Mouse (Mus musculus) heart, adult 18-20 months (tissue): Measurements from ENCODE around the gene Neu3. TPM values are rescaled to one million over a fixed set of nuclear protein-coding genes. Genes with fewer than 3 reads are reported as not detected.

ENCODE experiments used
- DNase-seq, 2 experiments: peaks; one replicate each; pipeline ENCODE4 v3.0.0; 2021 to 2022; ENCODE audit warnings: mixed read lengths in 1 of 2
- long read RNA-seq, 2 experiments: library from polyadenylated mRNA; stranded (forward); transcript quantifications; one replicate each; pipeline ENCODE4 v2.0.0; 2021
- total RNA-seq, 2 experiments: library from RNA; stranded (reverse); gene quantifications; 2 replicates each; pipeline ENCODE4 v1.2.3; 2021

Neu3 gene
- 1 to 10 TPM; 3.6 to 3.7 TPM for total RNA-seq
- long read RNA-seq, experiment 1, partial matches to known transcripts = 1 of 5 reads
- long read RNA-seq, experiment 1, other reads (novel, unspliced or antisense) = 0 of 5 reads
- long read RNA-seq, experiment 2, partial matches to known transcripts = 0 of 1 reads
- long read RNA-seq, experiment 2, other reads (novel, unspliced or antisense) = 0 of 1 reads

- DNase-seq = peak; percentile 97
These were observed at the start of gene Neu3 for GRCm38 (mm10) chr7:99828083-99828570. Gene Neu3 (minus strand): TSS chr7:99828417.

DNA sequence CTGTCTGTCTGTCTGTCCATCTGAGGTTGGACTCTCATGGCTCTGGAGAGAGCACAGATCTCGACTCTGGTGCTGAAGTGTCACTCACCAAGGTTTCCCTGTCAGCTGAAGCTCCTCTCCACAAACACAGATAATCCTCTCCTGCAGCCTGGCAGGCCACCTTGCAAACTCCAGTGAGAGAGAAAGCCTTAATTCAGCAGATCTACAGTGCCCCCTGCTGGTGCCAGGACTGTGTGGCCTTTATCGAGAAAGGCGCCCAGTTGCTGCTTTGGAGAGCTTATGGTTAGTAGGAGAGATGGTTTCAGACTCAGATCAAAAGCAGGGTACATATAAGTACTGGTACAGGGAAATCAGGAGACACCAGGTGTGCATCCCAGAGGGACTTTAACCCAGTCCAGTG, 48.1 kb upstream of the Neu3 start:
- peak; percentile 80 to 92 for DNase-seq

DNA sequence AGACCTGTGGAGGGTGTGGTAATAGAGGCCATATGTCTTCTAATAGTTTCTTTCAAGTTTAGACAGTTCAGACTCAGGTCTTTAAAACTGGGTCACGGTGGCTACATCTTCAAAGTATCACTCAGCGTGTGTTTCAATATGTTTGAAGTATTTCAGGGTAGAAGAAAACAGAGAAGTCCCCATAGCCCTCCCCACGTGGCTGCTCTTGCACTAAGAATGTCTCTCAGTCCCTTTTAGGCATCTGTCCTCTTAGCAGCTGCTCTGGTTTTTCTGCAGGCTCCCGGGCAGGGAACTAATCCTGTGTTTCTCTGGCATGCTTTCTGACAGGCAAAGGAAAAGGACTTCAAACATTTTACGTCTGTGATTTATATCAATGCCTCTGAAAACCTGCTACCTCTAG, 47.7 kb upstream of the Neu3 start:
- DNase-seq = no peak

DNA sequence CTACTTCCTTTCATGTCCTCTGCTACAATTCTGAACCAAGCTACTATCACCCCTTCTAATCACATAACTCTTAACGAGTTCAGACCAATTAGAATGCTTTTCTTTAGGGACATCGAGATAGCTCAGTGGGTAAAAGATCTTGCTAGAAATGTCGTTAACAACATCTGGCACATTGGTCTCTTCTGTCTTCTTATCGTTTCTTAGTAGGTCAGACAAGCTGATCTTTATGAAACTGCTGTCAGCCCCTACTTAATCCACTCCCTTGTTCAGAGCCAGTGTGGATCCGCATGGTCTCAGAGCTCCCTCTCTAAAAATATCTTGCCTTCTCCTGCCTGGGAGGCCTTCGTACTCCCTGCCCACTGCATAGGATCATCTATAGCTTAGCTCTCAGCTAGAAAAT, 45.7 kb upstream of the Neu3 start:
- no peak for DNase-seq

DNA sequence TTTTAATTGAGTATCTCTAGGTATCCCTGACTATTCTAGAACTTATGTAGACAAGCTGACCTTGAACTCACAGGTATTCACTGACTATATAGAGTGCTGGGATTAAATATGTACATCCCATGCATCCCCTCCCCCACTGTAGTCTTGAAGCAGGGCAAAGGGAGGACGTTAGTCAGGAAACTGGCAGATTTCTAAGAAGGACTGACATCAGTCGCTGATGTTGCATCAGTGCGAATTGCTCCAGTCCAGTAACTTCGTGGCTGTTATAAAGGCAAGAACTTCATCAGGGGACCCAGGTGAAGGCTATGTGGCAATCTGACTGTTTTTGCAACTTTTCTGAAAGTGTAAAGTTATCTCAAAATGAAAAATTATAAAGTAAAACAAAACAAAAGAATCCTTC, 41.1 kb upstream of the Neu3 start:
- DNase-seq = no peak

GRCm38 (mm10) chr7:99865219-99865618, 37.0 kb upstream of the Neu3 start:
- DNase-seq = no peak

- DNase-seq = no peak
These were observed 36.2 kb upstream of the Neu3 start for GRCm38 (mm10) chr7:99864241-99865028.

GRCm38 (mm10) chr7:99863362-99863761, 35.1 kb upstream of the Neu3 start, which contains the start of gene Spcs2:
Gene Spcs2 (minus strand): TSS chr7:99863462.
- no peak for DNase-seq

DNA sequence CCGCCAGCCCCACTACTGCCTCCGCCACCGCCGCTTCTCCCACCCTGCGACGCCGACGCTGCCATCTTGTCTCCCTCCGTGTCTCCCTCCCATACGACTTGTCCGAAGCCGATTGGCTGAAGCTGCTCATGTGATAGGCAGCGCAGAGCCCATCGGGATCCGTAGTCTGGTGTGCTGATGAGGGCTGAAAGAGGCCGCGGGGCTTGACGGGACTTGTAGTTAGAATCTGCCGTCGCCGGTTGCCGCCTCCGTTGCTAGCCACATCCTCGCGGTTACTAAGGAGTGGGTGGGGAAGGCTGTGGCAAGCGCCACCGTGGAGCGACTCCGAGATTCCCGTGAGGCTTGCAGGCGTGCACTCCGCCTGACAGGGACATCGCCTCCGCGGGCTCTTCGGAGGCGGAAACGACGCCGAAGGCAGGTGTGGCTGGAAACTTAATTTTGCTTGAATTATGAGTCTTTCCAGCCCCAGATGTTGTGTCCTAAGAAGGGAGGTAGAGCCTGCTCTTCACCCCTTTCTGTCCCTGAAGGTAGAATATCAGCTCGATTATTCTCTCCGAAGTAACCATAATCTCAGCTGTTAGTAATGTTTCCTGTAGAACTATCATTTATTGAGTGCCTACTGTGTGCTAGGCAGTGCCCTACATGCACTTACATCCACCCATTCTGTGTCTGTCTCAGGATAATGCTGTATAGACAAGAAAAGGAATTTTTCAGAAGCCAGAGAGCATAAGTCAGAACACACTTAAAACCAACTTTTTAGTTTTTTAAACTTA, 30.8 kb upstream of the Neu3 start, which contains the start of gene Xrra1:
Gene Xrra1 (plus strand): TSS at position 304 of the 773 bp plus-strand sequence.
- DNase-seq = peak; percentile 97 to 99

DNA sequence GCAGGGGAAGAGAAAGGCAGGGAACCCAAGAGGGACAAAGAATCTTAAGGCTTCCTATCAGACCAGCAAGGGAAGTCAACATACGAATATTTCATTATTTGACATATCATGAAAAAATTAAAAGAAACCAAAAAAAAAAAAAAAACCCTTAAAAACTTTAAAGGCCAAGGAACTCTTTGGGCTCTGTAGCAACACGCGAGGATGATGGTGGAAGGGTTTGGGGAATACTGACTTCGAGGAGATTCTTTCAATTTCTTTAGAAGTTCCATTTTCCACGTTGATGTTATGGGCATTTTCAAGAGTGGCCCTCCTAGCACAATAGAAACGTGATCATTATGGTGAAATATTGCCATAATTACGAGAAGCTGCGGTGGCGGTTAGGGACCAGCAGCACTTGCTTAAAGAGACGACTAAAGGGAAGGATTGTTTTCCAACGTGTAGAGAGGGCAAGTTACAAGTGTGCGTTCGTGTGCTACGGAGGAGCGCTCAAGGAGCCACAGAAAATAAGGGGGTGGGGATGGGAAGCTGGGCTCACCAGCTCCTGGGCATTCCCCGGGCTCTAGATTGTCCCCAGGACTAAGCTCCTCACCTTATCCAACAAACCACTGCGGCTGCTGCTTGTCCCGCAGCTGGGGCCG, 30.1 kb upstream of the Neu3 start:
- DNase-seq = no peak

GRCm38 (mm10) chr7:99856266-99856861, 28.1 kb upstream of the Neu3 start:
- DNase-seq = no peak

GRCm38 (mm10) chr7:99854311-99854710, 26.1 kb upstream of the Neu3 start:
- DNase-seq = no peak

DNA sequence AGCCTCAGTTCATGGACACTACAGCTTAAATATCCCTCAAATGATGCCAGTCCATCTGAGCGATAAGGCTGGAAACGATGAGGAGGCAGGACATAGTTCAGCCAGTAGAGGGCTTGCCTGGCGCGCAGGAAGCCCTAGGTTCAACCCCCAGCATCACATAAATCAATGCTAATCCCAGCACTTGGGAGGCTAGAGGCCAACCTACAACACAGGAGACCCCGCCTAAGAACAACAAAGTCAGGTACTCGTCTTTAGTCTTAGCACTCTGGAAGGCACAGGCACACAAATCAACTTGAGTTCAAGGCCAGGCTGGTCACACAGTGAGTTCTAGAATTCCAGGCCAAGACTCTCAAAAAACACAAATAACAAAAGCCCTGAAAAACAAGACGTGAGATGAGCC, 25.1 kb upstream of the Neu3 start:
- no peak for DNase-seq

DNA sequence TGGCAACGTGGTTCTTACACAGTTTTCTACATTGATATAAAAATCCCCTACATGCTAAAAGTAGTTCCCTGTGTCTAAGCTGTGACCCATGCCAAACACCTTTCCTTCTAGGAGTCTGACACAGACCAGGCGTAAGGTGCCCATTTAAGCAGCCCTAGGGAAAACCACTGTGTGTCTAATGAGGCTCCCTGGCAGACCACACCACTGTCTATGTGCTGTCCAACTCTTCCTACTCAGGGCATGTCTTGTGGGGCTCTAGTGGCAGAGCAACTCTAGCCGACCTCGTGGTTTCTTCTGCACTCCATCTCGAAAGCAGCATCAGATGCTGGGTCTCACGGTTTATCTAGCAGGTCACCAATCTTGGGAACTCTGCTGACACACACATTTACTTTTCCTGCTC, 23.4 kb upstream of the Neu3 start:
- DNase-seq = no peak

DNA sequence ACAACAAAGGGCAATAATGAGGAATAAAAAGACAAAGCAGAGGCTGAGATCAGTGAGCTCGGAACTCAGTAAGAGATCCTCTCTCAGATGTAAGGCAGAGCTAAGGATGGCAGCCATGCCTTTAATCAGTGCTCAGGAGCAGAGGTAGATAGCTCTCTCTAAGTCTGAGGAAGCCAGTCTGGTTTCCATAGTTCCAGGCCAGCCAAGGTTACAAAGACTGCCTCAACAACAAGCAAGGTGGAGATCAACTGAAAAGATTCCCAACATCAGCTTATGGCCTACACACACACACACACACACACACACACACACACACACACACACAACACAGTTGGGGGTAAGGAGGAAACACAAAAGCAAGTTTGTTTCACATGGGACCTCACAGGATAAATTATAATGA, 22.9 kb upstream of the Neu3 start:
- DNase-seq = no peak

- no peak for DNase-seq
These were observed 22.3 kb upstream of the Neu3 start for GRCm38 (mm10) chr7:99850534-99850933.

GRCm38 (mm10) chr7:99845533-99846236, 17.5 kb upstream of the Neu3 start:
- no peak for DNase-seq

GRCm38 (mm10) chr7:99838241-99838640, 10.0 kb upstream of the Neu3 start:
- DNase-seq = no peak

DNA sequence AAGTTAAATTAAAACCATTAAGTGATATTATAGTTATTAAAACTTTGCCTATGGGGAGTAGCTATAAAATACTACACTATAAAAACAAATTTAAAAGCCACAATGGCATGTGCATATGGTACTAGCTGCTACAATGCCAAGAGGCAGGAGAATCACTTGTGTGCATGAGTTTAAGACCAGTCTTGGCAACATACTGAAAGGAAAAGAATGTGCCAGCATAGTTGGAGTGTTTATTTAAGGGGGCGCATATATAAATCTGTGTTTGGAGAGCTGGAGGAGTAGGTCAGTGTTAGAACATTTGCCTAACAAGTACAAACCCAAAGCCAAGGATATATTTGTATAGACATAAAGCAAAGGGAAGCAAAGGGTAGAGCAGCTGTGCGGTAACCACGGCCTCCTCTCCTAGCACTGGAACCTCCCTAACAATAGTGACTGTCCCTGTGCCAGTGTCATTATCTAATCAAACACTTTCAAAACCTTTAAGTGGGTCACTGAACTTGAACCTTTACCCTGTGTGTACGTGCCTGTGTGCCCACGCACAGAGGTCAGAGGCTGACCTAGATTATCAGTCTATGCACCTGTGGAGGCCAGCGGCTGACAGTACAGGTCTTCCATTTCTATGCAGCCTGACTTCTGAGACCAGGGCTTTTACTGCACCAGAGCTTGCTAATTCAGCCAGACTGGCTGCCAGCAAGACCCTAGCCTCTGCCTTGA, 9.3 kb upstream of the Neu3 start:
- DNase-seq = no peak

DNA sequence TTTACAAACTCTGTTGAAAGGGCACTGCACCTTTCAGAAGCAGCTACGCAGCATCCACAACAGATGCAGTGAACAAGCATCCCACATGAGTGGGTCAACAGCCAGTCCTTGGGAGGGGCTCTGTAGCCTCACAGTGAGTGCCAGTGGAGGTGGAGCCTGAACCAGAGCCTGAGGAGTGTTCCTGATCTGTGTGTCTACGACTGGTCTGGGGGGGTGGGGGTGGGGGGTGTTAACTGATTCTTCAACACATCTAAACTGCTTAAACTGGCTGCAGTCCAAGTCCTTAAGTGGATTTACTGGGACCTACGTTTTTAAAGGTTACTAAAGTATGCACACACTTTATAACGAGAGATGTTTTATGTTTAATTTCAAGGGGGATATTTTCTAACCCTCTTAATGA, 8.6 kb upstream of the Neu3 start:
- no peak for DNase-seq
